Mouse (Mus musculus) adrenal gland, postnatal 10 days (tissue): Measurements from ENCODE around the gene Zfp324. TPM values are rescaled to one million over a fixed set of nuclear protein-coding genes. Genes with fewer than 3 reads are reported as not detected.

Source experiments
- DNase-seq: peaks from one replicate; pipeline ENCODE4 v3.0.0; 2021; ENCODE audit warnings: mixed read lengths
- total RNA-seq, 2 experiments: library from RNA; stranded (reverse); gene quantifications; 2 replicates each; pipeline ENCODE4 v1.2.3; 2021

Zfp324 gene
- total RNA-seq, 2 experiments from 2014 or later: 7.3 to 10.6 TPM

GRCm38 (mm10) chr7:13009143-13010004 lies 43.7 kb downstream of the Zfp324 start:
- DNase-seq: peak; percentile 94

DNA sequence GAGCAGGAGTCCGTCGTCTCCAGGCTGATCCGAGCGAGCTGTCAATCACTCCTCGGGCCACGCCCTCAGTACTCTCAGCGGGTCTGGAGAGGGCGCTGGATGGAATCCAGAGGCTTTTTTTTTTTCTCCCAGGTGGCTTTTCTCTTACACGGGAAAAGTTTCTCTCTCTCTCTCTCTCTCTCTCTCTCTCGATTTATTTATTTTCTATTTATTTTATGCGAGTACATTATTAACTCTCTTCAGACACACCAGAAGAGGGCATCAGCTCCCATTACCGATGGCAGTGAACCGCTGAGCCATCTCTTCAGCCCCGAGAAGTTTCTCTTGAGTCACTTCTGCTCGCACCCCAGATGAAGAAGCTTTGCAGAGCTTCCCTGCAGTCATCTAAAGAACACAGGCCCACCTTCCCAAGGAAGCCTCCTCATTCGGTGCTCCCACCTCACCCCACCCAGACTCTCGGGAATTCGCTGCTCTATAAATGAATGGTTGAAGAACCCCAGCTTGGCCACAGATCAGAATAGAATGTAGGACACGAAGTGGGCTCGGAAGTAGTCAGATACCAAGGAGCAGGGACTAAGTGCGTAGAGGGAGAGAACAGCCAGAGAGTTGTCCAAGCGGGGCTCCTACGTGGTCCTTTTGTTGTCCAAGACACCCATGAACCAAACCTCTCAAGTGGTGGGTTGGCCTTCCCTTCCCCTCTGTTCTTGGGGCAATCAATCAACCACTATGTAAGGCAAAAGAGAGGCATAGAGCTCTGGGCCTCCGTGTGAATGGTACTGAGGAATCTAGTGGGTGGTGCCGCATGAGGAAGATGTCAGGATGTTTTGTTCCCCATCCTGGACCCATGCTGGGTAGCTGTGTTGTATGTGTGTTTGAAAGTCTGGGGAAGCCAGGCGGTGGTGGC lies 44.6 kb downstream of the Zfp324 start, which contains the start of gene Zbtb45:
Zbtb45 (minus strand) TSS at position 30 of the 904 bp plus-strand sequence.
- no peak for DNase-seq

GRCm38 (mm10) chr7:13013671-13014070 lies 48.0 kb downstream of the Zfp324 start:
- DNase-seq: no peak

DNA sequence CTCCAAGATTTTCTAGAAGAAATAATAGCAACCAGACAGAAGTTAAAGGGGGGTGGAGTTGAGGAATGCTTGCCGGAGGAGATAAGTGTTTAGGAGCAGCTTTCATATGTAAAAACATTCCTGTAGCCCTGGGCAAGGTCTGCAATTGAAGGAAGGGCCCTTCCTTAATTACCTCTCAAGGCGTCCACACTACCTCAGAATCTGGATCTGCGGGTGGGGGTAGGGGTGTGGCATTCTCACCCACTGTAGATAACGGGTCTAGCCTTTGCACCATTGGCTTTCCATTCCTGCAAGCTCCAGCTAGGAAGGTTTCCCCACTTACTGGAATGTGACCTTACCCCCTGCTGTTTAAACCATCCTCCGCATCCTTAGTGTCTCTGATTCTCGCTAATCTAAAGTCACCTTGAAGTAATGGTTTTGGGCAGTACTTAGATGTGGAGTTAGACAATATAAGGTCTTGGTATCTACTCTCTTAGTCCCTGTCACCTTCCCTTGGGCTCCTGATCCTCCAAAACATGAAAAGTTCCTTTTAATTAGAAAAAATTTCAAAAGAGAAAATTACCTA lies 48.7 kb downstream of the Zfp324 start:
- DNase-seq: no peak

DNA sequence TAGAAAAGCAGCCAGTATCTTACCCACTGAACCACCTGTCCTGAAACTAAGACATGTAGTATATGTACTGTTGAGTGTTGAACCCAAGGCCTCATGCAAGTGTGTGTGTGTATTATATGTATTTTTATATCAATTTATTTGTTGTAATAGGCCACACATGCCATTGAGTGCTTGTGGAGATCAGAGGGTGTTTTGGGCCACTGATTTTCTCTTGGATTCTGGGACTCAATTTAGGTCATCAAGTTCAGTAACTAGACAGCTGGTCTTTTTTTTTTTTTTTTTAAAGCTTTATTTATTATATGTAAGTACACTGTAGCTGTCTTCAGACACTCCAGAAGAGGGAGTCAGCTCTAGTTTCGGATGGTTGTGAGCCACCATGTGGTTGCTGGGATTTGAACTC lies 49.6 kb downstream of the Zfp324 start:
- DNase-seq: no peak

- DNase-seq: peak; percentile 83
Measured at GRCm38 (mm10) chr7:13022773-13023535, 57.3 kb downstream of the Zfp324 start.

Other genes starting within 250 kb of the Zfp324 start
- not detected for gene Vmn2r56, start 230.8 kb upstream of the Zfp324 start, total RNA-seq
- 1 to 10 TPM; 2.5 to 5.0 TPM for gene Zscan18, start 162.2 kb upstream of the Zfp324 start, total RNA-seq
- gene Zfp329, start 147.0 kb upstream of the Zfp324 start, total RNA-seq: 10 to 100 TPM in 1 of 2 experiments, 1 to 10 TPM in 1; 7.8 to 14.0 TPM
- 10 to 100 TPM; 22.4 to 25.6 TPM for gene Zfp110, start 131.1 kb upstream of the Zfp324 start, total RNA-seq
- 1 to 10 TPM; 3.4 to 4.2 TPM for gene Zfp128, start 84.7 kb upstream of the Zfp324 start, total RNA-seq
- 10 to 100 TPM in 1 of 2 experiments, 1 to 10 TPM in 1; 9.7 to 10.2 TPM for gene Zscan22, start 68.0 kb upstream of the Zfp324 start, total RNA-seq
- 1,000 to 10,000 TPM; 1,018 to 1,027 TPM for gene Rps5, start 43.5 kb upstream of the Zfp324 start, total RNA-seq
- under 1 TPM; 0.36 to 0.54 TPM for gene Rnf225, start 38.4 kb upstream of the Zfp324 start, total RNA-seq
- 1 to 10 TPM; 5.4 to 5.9 TPM for gene Zfp446, start 12.0 kb downstream of the Zfp324 start, total RNA-seq
- 10 to 100 TPM; 24.2 to 50.8 TPM for gene Slc27a5, start 32.4 kb downstream of the Zfp324 start, total RNA-seq
- gene Trim28, start 33.3 kb downstream of the Zfp324 start, total RNA-seq: 100 to 1,000 TPM; 218 to 247 TPM
- gene Zbtb45, start 44.2 kb downstream of the Zfp324 start, total RNA-seq: 10 to 100 TPM; 11.3 to 13.6 TPM
- gene Chmp2a, start 69.0 kb downstream of the Zfp324 start, total RNA-seq: 100 to 1,000 TPM; 165 to 169 TPM
- 100 to 1,000 TPM; 175 to 186 TPM for gene Ube2m, start 72.4 kb downstream of the Zfp324 start, total RNA-seq
- 1 to 10 TPM; 2.1 to 4.9 TPM for gene Mzf1, start 88.9 kb downstream of the Zfp324 start, total RNA-seq
- gene Vmn1r85, start 129.3 kb downstream of the Zfp324 start, total RNA-seq: not detected
- not detected for gene Vmn1r86, start 154.1 kb downstream of the Zfp324 start, total RNA-seq
- gene Vmn1r87, start 174.3 kb downstream of the Zfp324 start, total RNA-seq: not detected
- under 1 TPM; 0.09 TPM for gene Vmn1r88, start 193.7 kb downstream of the Zfp324 start, total RNA-seq
- not detected for gene Vmn1r89, start 247.2 kb downstream of the Zfp324 start, total RNA-seq